14 mouse cellular contexts compared by ENCODE assay signal in genomic region chr10:120576886-120577285, GRCm38 (mm10).
"Had no signal": no experiment of that assay in that cellular context is flagged by ENCODE, and none has a peak within 500 bp of the region (broad histone marks: within the 10 kb centered on the region; RNA-seq: fewer than 3 reads in every experiment).

No protein-coding gene starts in this region.

- H3K4me3 ChIP-seq: midbrain, embryonic 13.5 days had no signal

- DNase-seq: kidney, adult 18-20 months; kidney, adult 9 months; kidney, postnatal 14 days; kidney, postnatal 4 days; left cerebral cortex, postnatal 4 days; liver, postnatal 0 days; lung, embryonic 14.5 days; lung, postnatal 36 days; thymus, adult 18-20 months; thymus, postnatal 36 days had no signal

- H3K9ac ChIP-seq: liver, embryonic 14.5 days; liver, postnatal 0 days; lung, embryonic 14.5 days; midbrain, embryonic 13.5 days had no signal

- H3K36me3 ChIP-seq: midbrain, embryonic 13.5 days had no signal

- H3K9me3 ChIP-seq: midbrain, embryonic 13.5 days had no signal

- ATAC-seq: liver, postnatal 0 days; lung, postnatal 0 days; midbrain, embryonic 13.5 days; midbrain, embryonic 16.5 days had no signal

- H3K27ac ChIP-seq: liver, embryonic 14.5 days; midbrain, embryonic 13.5 days had no signal

- H3K4me2 ChIP-seq: lung, embryonic 14.5 days; midbrain, embryonic 13.5 days had no signal
